Mouse (Mus musculus) embryonic facial prominence, embryonic 10.5 days (tissue): Measurements from ENCODE around the gene Trak1. TPM values are rescaled to one million over a fixed set of nuclear protein-coding genes. Genes with fewer than 3 reads are reported as not detected.

ENCODE experiments used
- DNase-seq: peaks from one replicate; pipeline ENCODE4 v3.0.0-alpha.2; 2017; ENCODE audit warnings: low spot score
- H3K27ac ChIP-seq: fragments of 300-500 bp; sonication (generic); replicated peaks from 2 replicates; pipeline ENCODE4 v1.5.1; 2016; ENCODE audit warnings: mild to moderate bottlenecking
- H3K27me3 ChIP-seq: fragments of 300-500 bp; sonication (generic); replicated peaks from 2 replicates; pipeline ENCODE4 v1.6.1; 2016; ENCODE audit warnings: low read depth, mild to moderate bottlenecking; ENCODE audit not compliant: poor library complexity, severe bottlenecking
- H3K36me3 ChIP-seq: fragments of 300-500 bp; sonication (generic); replicated peaks from 2 replicates; pipeline ENCODE4 v1.6.1; 2016; ENCODE audit warnings: mild to moderate bottlenecking, moderate library complexity
- H3K4me1 ChIP-seq: fragments of 300-500 bp; sonication (generic); 2 replicates; pipeline ENCODE4 v1.6.1; 2016
- H3K4me3 ChIP-seq: fragments of 300-500 bp; sonication (generic); 2 replicates; pipeline ENCODE4 v1.5.1; 2016; ENCODE audit warnings: mild to moderate bottlenecking, moderate library complexity
- H3K9me3 ChIP-seq: fragments of 300-500 bp; sonication (generic); 2 replicates; pipeline ENCODE4 v1.6.1; 2016; ENCODE audit warnings: mild to moderate bottlenecking
- WGBS: fragments of 180-500 bp; shearing (Covaris S2); methylation state at CpG from one replicate; pipeline ENCODE4 v1.1.7; 2016; 5-methylcytosine and 5-hydroxymethylcytosine counted together
- polyA plus RNA-seq: library from polyadenylated mRNA; unstranded; fragments of >200 nt; fragmentation: Nextera tagmentation; extraction: Ambion mirVana; gene quantifications from 2 replicates; pipeline ENCODE4 v1.2.1, GENCODE M21; 2016

Trak1 gene
- polyA plus RNA-seq, 1 experiment from 2014 or later: 14.1 TPM

DNA sequence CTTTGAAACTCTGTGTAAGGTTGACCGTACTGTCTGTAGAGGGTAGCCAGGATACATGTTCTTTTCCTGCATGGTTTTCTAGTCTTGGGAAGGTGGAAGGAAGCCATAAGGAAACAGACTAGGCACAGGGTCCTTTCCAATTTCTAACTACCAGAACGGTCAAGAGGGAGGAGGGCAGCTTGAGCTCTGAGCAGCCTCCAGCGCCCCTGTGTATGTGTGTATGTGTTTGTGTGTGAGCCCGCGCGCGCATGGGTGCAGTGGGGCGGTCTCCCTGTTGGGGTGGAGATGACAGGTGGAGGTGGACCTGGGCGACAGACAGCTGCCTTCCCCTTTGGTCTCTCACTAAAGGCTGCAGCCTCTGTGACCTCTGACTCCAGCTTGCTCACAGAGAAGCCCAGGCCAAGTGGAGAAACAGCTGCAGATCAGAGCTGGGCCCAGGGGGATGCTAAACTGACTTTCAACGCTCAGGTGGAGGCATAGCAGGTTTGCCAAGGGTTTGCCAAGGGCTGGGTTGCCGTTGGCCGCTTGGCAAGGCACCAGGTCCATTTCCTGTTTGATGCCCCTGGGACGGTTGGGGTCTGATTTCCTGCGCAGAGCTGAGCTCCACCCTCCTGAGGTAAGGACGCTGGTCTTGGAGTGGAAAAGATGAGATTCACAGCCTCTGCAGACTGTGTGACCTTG, 1.2 kb downstream of the Trak1 start:
- no peaks in the 10 kb centered on the region for H3K36me3 ChIP-seq
- H3K9me3 ChIP-seq: no peaks in the 10 kb centered on the region
- H3K27ac ChIP-seq: peak overlapping the region; percentile 91; the same call in 1 of the 2 replicates
- H3K4me1 ChIP-seq: peaks cover 58% of the 10 kb centered on the region
- H3K4me3 ChIP-seq: peak overlapping the region; percentile 96
- no peak for DNase-seq
- WGBS: 46% methylated on average over 15 of the region's 15 CpGs
- peaks cover 44% of the 10 kb centered on the region for H3K27me3 ChIP-seq

GRCm38 (mm10) chr9:121299223-121299755, 2.0 kb downstream of the Trak1 start:
- H3K27ac ChIP-seq: peak overlapping the region; percentile 77
- 79% methylated on average over 9 of the region's 9 CpGs for WGBS
- peak overlapping the region; percentile 96 for H3K4me3 ChIP-seq

GRCm38 (mm10) chr9:121299976-121300570, 2.8 kb downstream of the Trak1 start:
- H3K9me3 ChIP-seq: no peaks in the 10 kb centered on the region
- H3K27me3 ChIP-seq: peaks cover 29% of the 10 kb centered on the region
- DNase-seq: peak; percentile 35
- peak overlapping the region; percentile 77 for H3K27ac ChIP-seq
- WGBS: 44% methylated on average over 19 of the region's 19 CpGs
- H3K4me1 ChIP-seq: peaks cover 69% of the 10 kb centered on the region
- peak overlapping the region; percentile 96 for H3K4me3 ChIP-seq
- no peaks in the 10 kb centered on the region for H3K36me3 ChIP-seq

More at GRCm38 (mm10) chr9:121299223-121299755, 2.0 kb downstream of the Trak1 start:
- H3K36me3 ChIP-seq: no peaks in the 10 kb centered on the region
- H3K9me3 ChIP-seq: no peaks in the 10 kb centered on the region
- H3K27me3 ChIP-seq: peaks cover 37% of the 10 kb centered on the region
- H3K4me1 ChIP-seq: peaks cover 66% of the 10 kb centered on the region
- DNase-seq: no peak

DNA sequence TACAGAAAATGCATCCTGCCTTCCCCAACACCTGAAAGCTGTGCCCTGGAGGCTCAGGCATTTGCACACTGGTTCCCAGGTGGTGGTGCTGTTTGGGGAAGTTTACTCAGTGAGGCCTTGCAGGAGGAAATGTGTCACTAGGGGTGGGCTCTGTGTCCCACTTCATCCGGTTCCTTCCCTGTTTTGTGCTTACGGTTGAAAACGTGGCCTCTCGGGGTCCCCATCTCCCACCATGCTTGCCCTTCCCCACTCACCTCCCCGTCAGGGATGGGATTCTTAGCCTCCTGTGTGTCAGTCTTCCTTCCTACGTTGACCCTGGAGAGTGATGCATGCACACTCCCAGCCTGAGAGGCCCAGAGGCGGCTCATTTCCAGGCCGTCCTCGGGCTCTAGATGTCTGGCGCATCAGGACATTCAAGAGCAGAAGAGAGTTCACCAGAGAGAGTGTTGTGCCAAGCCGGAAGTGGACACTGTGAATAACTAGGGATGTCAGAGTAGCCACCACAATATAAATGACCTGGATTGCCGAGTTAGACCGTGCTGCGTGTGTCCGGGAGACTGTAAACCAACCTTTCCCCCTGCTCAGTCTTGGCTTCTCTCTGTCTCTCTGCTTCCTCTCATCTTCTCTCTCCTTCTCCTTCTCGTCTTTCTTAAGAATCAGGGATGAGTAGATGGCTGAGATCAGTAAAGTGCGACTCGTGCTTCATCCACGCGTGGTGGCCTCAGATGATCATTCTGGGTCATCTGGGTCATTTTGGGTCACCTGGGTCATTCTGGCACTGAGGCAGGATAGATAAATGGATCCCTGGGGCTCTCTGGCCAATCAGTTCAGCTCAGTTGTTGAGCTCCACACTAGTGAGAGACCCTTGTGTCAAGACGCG, 4.0 kb downstream of the Trak1 start:
- Histone ChIP-seq H3K27ac (peak overlapping the region; percentile 59), H3K36me3 (no peaks in the 10 kb centered on the region)
- 73% methylated on average over 22 of the region's 22 CpGs for WGBS

DNA sequence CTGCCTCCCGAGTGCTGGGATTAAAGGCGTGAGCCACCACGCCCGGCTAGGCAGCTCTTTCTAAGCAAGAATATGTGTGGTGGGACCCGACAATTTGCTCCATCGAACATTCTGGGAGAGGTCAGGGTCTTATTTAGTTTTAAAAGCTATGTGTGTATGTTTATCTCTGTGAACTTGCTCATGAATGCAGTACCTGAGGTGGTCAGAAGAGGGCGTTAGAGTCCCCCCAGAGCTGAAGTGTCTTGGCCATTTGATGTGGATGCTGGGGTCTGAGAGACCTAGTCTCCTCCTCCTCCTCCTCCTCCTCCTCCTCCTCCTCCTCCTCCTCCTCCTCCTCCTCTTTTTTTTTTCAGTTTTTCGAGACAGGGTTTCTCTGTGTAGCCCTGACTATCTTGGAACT, 5.2 kb downstream of the Trak1 start:
- Histone ChIP-seq H3K27me3 (peaks cover 7% of the 10 kb centered on the region), H3K36me3 (0 out of 2 replicates have a peak, but pooled peaks cover 2% of the 10 kb centered on the region), H3K9me3 (no peaks in the 10 kb centered on the region), H3K27ac (no peak overlapping the region), H3K4me1 (peaks cover 74% of the 10 kb centered on the region), H3K4me3 (no peak overlapping the region)
- 85% methylated on average over 7 of the region's 8 CpGs for WGBS
- no peak for DNase-seq

More for the DNA sequence above, 4.0 kb downstream of the Trak1 start:
- Histone ChIP-seq H3K9me3 (no peaks in the 10 kb centered on the region), H3K4me1 (peaks cover 74% of the 10 kb centered on the region), H3K27me3 (peaks cover 17% of the 10 kb centered on the region), H3K4me3 (peak overlapping the region; percentile 11; the same call in 1 of the 2 replicates)
- DNase-seq: no peak

GRCm38 (mm10) chr9:121303086-121303485, 5.8 kb downstream of the Trak1 start:
- H3K36me3 ChIP-seq: 0 out of 2 replicates have a peak, but pooled peaks cover 2% of the 10 kb centered on the region
- H3K4me1 ChIP-seq: peaks cover 69% of the 10 kb centered on the region
- no peaks in the 10 kb centered on the region for H3K9me3 ChIP-seq
- H3K27me3 ChIP-seq: peaks cover 7% of the 10 kb centered on the region
- no peak overlapping the region for H3K4me3 ChIP-seq
- DNase-seq: no peak
- 73% methylated on average over 6 of the region's 6 CpGs for WGBS
- H3K27ac ChIP-seq: peak overlapping the region; percentile 57; the same call in 1 of the 2 replicates

DNA sequence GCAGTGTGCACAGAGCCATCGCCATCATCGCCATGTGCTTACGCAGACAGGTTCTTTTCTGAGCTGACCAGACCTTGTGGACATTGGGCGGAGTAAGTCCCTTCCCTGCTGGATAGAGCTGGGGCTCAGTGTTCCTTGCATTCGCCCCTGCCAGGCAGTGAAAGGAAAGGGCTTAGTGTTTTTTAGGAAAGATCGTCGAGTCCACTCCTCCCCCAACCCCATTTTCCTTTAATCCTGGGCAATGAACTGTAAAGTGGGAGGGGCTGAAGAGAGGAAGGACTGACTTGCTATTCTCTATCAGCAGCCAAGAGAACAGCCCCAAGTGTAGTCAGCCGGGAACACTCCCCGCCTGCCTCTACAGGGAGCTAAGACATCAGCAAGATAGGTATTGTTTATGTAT, 6.4 kb downstream of the Trak1 start:
- H3K36me3 ChIP-seq: 0 out of 2 replicates have a peak, but pooled peaks cover 2% of the 10 kb centered on the region
- WGBS: 34% methylated on average over 9 of the region's 9 CpGs
- DNase-seq: no peak
- H3K27me3 ChIP-seq: peaks cover 2% of the 10 kb centered on the region; the same call in 1 of the 2 replicates
- no peaks in the 10 kb centered on the region for H3K9me3 ChIP-seq
- peak overlapping the region; percentile 57; the same call in 1 of the 2 replicates for H3K27ac ChIP-seq
- peaks cover 62% of the 10 kb centered on the region for H3K4me1 ChIP-seq
- no peak overlapping the region for H3K4me3 ChIP-seq

GRCm38 (mm10) chr9:121304520-121304919, 7.2 kb downstream of the Trak1 start:
- H3K4me3 ChIP-seq: no peak overlapping the region
- peaks cover 61% of the 10 kb centered on the region for H3K4me1 ChIP-seq
- 0 out of 2 replicates have a peak, but pooled peaks cover 2% of the 10 kb centered on the region for H3K36me3 ChIP-seq
- H3K27me3 ChIP-seq: no peaks in the 10 kb centered on the region
- H3K27ac ChIP-seq: no peak overlapping the region
- 82% methylated on average over 10 of the region's 10 CpGs for WGBS
- no peak for DNase-seq
- H3K9me3 ChIP-seq: no peaks in the 10 kb centered on the region

DNA sequence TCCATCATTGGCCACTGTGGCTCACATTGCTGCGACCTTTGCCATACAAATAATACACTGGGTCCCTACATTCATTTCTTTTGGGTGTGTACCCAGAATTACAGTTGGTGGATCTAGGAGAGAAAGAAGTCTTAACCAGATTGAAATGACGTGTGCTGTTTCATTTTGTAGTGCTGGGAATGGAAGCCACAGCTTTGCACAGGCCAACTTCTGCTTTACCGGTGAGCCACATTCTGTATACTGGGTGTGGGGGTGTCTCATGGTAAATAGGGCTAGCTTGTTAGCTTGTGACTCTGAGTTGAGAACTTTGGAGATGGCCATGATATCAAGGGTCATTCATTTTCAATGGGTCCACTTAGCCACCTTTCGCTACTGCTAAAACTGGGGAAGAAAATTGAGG, 8.2 kb downstream of the Trak1 start:
- no peak for DNase-seq
- H3K9me3 ChIP-seq: no peaks in the 10 kb centered on the region
- no peaks in the 10 kb centered on the region for H3K27me3 ChIP-seq
- 95% methylated on average over 4 of the region's 4 CpGs for WGBS
- H3K36me3 ChIP-seq: 0 out of 2 replicates have a peak, but pooled peaks cover 2% of the 10 kb centered on the region
- H3K4me3 ChIP-seq: no peak overlapping the region
- peaks cover 54% of the 10 kb centered on the region for H3K4me1 ChIP-seq
- H3K27ac ChIP-seq: no peak overlapping the region

GRCm38 (mm10) chr9:121309287-121309686, 12.0 kb downstream of the Trak1 start:
- WGBS: 40% methylated on average over 4 of the region's 4 CpGs
- no peaks in the 10 kb centered on the region for H3K9me3 ChIP-seq
- no peak overlapping the region for H3K4me3 ChIP-seq
- peaks cover 52% of the 10 kb centered on the region for H3K4me1 ChIP-seq
- H3K27ac ChIP-seq: peak overlapping the region; percentile 12; the same call in 1 of the 2 replicates
- DNase-seq: no peak
- 0 out of 2 replicates have a peak, but pooled peaks cover 2% of the 10 kb centered on the region for H3K36me3 ChIP-seq
- H3K27me3 ChIP-seq: no peaks in the 10 kb centered on the region

DNA sequence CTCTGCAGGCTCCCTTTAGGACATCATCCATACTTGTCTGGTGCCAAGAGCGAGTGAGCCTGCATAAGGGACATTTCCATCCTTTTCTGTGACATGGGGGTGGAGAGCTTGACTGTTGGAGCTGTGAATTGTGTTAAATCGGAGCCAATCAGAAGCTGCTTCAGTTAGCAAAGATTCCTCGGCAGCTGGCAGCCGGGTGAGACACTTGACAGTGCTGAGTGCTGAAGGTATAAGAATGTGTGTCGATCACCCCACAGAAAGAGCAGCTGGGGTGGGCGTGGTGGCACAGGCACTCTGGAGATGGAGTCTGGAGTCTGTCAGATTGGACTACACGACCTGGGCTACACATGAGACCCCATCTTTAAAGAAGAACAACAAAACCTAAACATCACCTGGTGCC, 13.2 kb downstream of the Trak1 start:
- DNase-seq: no peak
- 0 out of 2 replicates have a peak, but pooled peaks cover 2% of the 10 kb centered on the region for H3K36me3 ChIP-seq
- 83% methylated on average over 7 of the region's 7 CpGs for WGBS
- H3K9me3 ChIP-seq: no peaks in the 10 kb centered on the region
- no peak overlapping the region for H3K27ac ChIP-seq
- H3K4me3 ChIP-seq: no peak overlapping the region
- H3K4me1 ChIP-seq: peaks cover 61% of the 10 kb centered on the region
- 0 out of 2 replicates have a peak, but pooled peaks cover 1% of the 10 kb centered on the region for H3K27me3 ChIP-seq

- H3K9me3 ChIP-seq: no peaks in the 10 kb centered on the region
- no peak for DNase-seq
- no peak overlapping the region for H3K4me3 ChIP-seq
- 0 out of 2 replicates have a peak, but pooled peaks cover 2% of the 10 kb centered on the region for H3K36me3 ChIP-seq
- 84% methylated on average over 6 of the region's 6 CpGs for WGBS
- H3K27me3 ChIP-seq: 0 out of 2 replicates have a peak, but pooled peaks cover 5% of the 10 kb centered on the region
- peaks cover 63% of the 10 kb centered on the region for H3K4me1 ChIP-seq
- peak overlapping the region; percentile 77 for H3K27ac ChIP-seq
Observed at GRCm38 (mm10) chr9:121311846-121312236, 14.5 kb downstream of the Trak1 start.
